Mouse (Mus musculus): ENCODE data around the gene Slc29a4. TPM values are rescaled to one million over a fixed set of nuclear protein-coding genes. Genes with fewer than 3 reads are reported as not detected.

Gene Slc29a4
- polyA plus RNA-seq, 1 experiment from 2014 or later = 8.4 TPM

GRCm38 (mm10) chr5:142761326-142761983 is 69.1 kb downstream of the Slc29a4 start:
- Histone ChIP-seq H3K9me3 (no peaks in the 10 kb centered on the region), H3K27ac (no peak overlapping the region), H3K4me3 (replicated peaks) (no peak overlapping the region), H3K4me1 (replicated peaks) (no peaks in the 10 kb centered on the region), H3K4me2 (replicated peaks) (no peak overlapping the region), H3K27me3 (replicated peaks) (no peaks in the 10 kb centered on the region), H3K9ac (no peak overlapping the region), H3K36me3 (peaks cover 60% of the 10 kb centered on the region)
- no peak for ATAC-seq
- WGBS = 86% methylated on average over 16 of the region's 16 CpGs

GRCm38 (mm10) chr5:142762082-142762807 is 69.9 kb downstream of the Slc29a4 start:
- Histone ChIP-seq H3K27ac (no peak overlapping the region), H3K4me3 (replicated peaks) (no peak overlapping the region), H3K4me2 (replicated peaks) (no peak overlapping the region), H3K27me3 (replicated peaks) (no peaks in the 10 kb centered on the region), H3K9ac (no peak overlapping the region), H3K4me1 (replicated peaks) (no peaks in the 10 kb centered on the region), H3K36me3 (peaks cover 58% of the 10 kb centered on the region), H3K9me3 (no peaks in the 10 kb centered on the region)
- 90% methylated on average over 21 of the region's 21 CpGs for WGBS
- no peak for ATAC-seq

- no peak overlapping the region for H3K4me3 ChIP-seq (replicated peaks)
- no peak overlapping the region for H3K27ac ChIP-seq
- H3K36me3 ChIP-seq = peaks cover 51% of the 10 kb centered on the region
- no peak overlapping the region for H3K9ac ChIP-seq
- 61% methylated on average over 11 of the region's 11 CpGs for WGBS
- peaks cover 6% of the 10 kb centered on the region; the same call in 1 of the 2 replicates for H3K4me1 ChIP-seq (replicated peaks)
- H3K9me3 ChIP-seq = no peaks in the 10 kb centered on the region
- no peak for ATAC-seq
- H3K27me3 ChIP-seq (replicated peaks) = no peaks in the 10 kb centered on the region
- H3K4me2 ChIP-seq (replicated peaks) = no peak overlapping the region
Measured at GRCm38 (mm10) chr5:142764306-142764705, 72.0 kb downstream of the Slc29a4 start.

GRCm38 (mm10) chr5:142764889-142765288 is 72.6 kb downstream of the Slc29a4 start:
- peaks cover 50% of the 10 kb centered on the region for H3K36me3 ChIP-seq
- no peaks in the 10 kb centered on the region for H3K9me3 ChIP-seq
- H3K4me1 ChIP-seq (replicated peaks) = peaks cover 9% of the 10 kb centered on the region
- ATAC-seq = no peak
- H3K27ac ChIP-seq = no peak overlapping the region
- no peak overlapping the region for H3K4me3 ChIP-seq (replicated peaks)
- H3K9ac ChIP-seq = no peak overlapping the region
- 78% methylated on average over 15 of the region's 15 CpGs for WGBS
- no peaks in the 10 kb centered on the region for H3K27me3 ChIP-seq (replicated peaks)
- H3K4me2 ChIP-seq (replicated peaks) = no peak overlapping the region

- Histone ChIP-seq H3K9ac (no peak overlapping the region), H3K4me2 (replicated peaks) (no peak overlapping the region), H3K4me3 (replicated peaks) (no peak overlapping the region), H3K27me3 (replicated peaks) (no peaks in the 10 kb centered on the region), H3K4me1 (replicated peaks) (peaks cover 11% of the 10 kb centered on the region), H3K36me3 (peaks cover 49% of the 10 kb centered on the region), H3K27ac (no peak overlapping the region), H3K9me3 (no peaks in the 10 kb centered on the region)
- WGBS = 92% methylated on average over 3 of the region's 3 CpGs
- no peak for ATAC-seq
Measured at GRCm38 (mm10) chr5:142766708-142767107, 74.4 kb downstream of the Slc29a4 start.

GRCm38 (mm10) chr5:142767937-142768336 is 75.6 kb downstream of the Slc29a4 start:
- no peak overlapping the region for H3K4me2 ChIP-seq (replicated peaks)
- no peak overlapping the region for H3K27ac ChIP-seq
- H3K27me3 ChIP-seq (replicated peaks) = no peaks in the 10 kb centered on the region
- no peak overlapping the region for H3K9ac ChIP-seq
- peak; percentile 51 for ATAC-seq
- peaks cover 11% of the 10 kb centered on the region for H3K4me1 ChIP-seq (replicated peaks)
- H3K36me3 ChIP-seq = peaks cover 51% of the 10 kb centered on the region
- H3K9me3 ChIP-seq = no peaks in the 10 kb centered on the region
- WGBS = 21% methylated on average over 7 of the region's 7 CpGs
- H3K4me3 ChIP-seq (replicated peaks) = no peak overlapping the region

GRCm38 (mm10) chr5:142768352-142769267 is 76.3 kb downstream of the Slc29a4 start:
- Histone ChIP-seq H3K9ac (no peak overlapping the region), H3K27me3 (replicated peaks) (no peaks in the 10 kb centered on the region), H3K4me1 (replicated peaks) (peaks cover 11% of the 10 kb centered on the region), H3K9me3 (no peaks in the 10 kb centered on the region), H3K4me2 (replicated peaks) (no peak overlapping the region), H3K4me3 (replicated peaks) (no peak overlapping the region), H3K27ac (no peak overlapping the region), H3K36me3 (peaks cover 52% of the 10 kb centered on the region)
- ATAC-seq = peak; percentile 46; the same call in 1 of the 2 replicates
- 47% methylated on average over 10 of the region's 10 CpGs for WGBS

- Histone ChIP-seq H3K27ac (peak overlapping the region; percentile 23; the same call in 1 of the 2 replicates), H3K36me3 (peaks cover 54% of the 10 kb centered on the region)
Measured at GRCm38 (mm10) chr5:142769641-142770040, 77.3 kb downstream of the Slc29a4 start.

GRCm38 (mm10) chr5:142771034-142771433 is 78.7 kb downstream of the Slc29a4 start:
- no peak overlapping the region for H3K4me2 ChIP-seq (replicated peaks)
- H3K9me3 ChIP-seq = no peaks in the 10 kb centered on the region
- no peaks in the 10 kb centered on the region for H3K27me3 ChIP-seq (replicated peaks)
- H3K4me3 ChIP-seq (replicated peaks) = no peak overlapping the region
- ATAC-seq = no peak
- H3K9ac ChIP-seq = no peak overlapping the region
- H3K36me3 ChIP-seq = peaks cover 52% of the 10 kb centered on the region
- no peak overlapping the region for H3K27ac ChIP-seq
- peaks cover 11% of the 10 kb centered on the region for H3K4me1 ChIP-seq (replicated peaks)
- 81% methylated on average over 4 of the region's 4 CpGs for whole genome bisulfite sequencing

More at GRCm38 (mm10) chr5:142769641-142770040, 77.3 kb downstream of the Slc29a4 start:
- Histone ChIP-seq H3K27me3 (replicated peaks) (no peaks in the 10 kb centered on the region), H3K9me3 (no peaks in the 10 kb centered on the region), H3K9ac (no peak overlapping the region), H3K4me3 (replicated peaks) (no peak overlapping the region), H3K4me1 (replicated peaks) (peaks cover 11% of the 10 kb centered on the region), H3K4me2 (replicated peaks) (no peak overlapping the region)
- ATAC-seq = 0 out of 2 replicates have a peak, but pooled peaks have one; percentile 13
- WGBS = 45% methylated on average over 5 of the region's 5 CpGs

GRCm38 (mm10) chr5:142771964-142772363 is 79.7 kb downstream of the Slc29a4 start:
- no peak overlapping the region for H3K4me3 ChIP-seq (replicated peaks)
- peaks cover 11% of the 10 kb centered on the region for H3K4me1 ChIP-seq (replicated peaks)
- H3K36me3 ChIP-seq = peaks cover 52% of the 10 kb centered on the region
- WGBS = 88% methylated on average over 15 of the region's 15 CpGs
- no peak overlapping the region for H3K9ac ChIP-seq
- no peaks in the 10 kb centered on the region for H3K27me3 ChIP-seq (replicated peaks)
- H3K27ac ChIP-seq = no peak overlapping the region
- no peak overlapping the region for H3K4me2 ChIP-seq (replicated peaks)
- no peaks in the 10 kb centered on the region for H3K9me3 ChIP-seq
- ATAC-seq = no peak
